Mouse (Mus musculus): ENCODE results near the gene Abhd16b. TPM values are rescaled to one million over a fixed set of nuclear protein-coding genes. Genes with fewer than 3 reads are reported as not detected.

Gene Abhd16b
- polyA plus RNA-seq, 1 experiment: 0.15 TPM

- peaks cover 6% of the 10 kb centered on the region for H3K4me1 ChIP-seq (ENCODE audit: control insufficient read depth, insufficient read depth, insufficient read length)
- peak in 1 of 2 experiments; percentile 73 for DNase-seq (ENCODE audit: low read depth in 1 of 2, low spot score in 2 of 2)
- H3K27me3 ChIP-seq (ENCODE audit: control insufficient read depth, insufficient read depth, low read length): peaks cover 17% of the 10 kb centered on the region
- peak within 1 kb of the TSS; percentile 68 for H3K27ac ChIP-seq (ENCODE audit: insufficient read depth, low read length)
- H3K36me3 ChIP-seq (ENCODE audit: control insufficient read depth, insufficient read depth, low read length): no peaks in the 10 kb centered on the region
- peak within 1 kb of the TSS; percentile 71 for H3K4me3 ChIP-seq (ENCODE audit: extremely low read depth, insufficient read depth, insufficient read length)
- WGBS: 3% methylated on average over 71 of the region's 83 CpGs
- no peak for TF ChIP-seq CTCF (IDR thresholded peaks at IDR 0.05; ENCODE audit: extremely low read depth, insufficient read depth, insufficient read length, insufficient replicate concordance)
- TF ChIP-seq POLR2A (IDR thresholded peaks at IDR 0.05; ENCODE audit: low read depth, low read length): no peak
Observed at GRCm38 (mm10) chr2:181459153-181459672, 33.8 kb upstream of the Abhd16b start, which contains the start of gene Zbtb46. Gene Zbtb46, minus strand, starts transcription at chr2:181459426.

GRCm38 (mm10) chr2:181459673-181460621, 33.1 kb upstream of the Abhd16b start:
- peak in 1 of 2 experiments; percentile 18 for DNase-seq (ENCODE audit: low read depth in 1 of 2, low spot score in 2 of 2)
- Histone ChIP-seq H3K4me1 (ENCODE audit: control insufficient read depth, insufficient read depth, insufficient read length) (peaks cover 6% of the 10 kb centered on the region), H3K27me3 (ENCODE audit: control insufficient read depth, insufficient read depth, low read length) (peaks cover 17% of the 10 kb centered on the region), H3K36me3 (ENCODE audit: control insufficient read depth, insufficient read depth, low read length) (no peaks in the 10 kb centered on the region), H3K4me3 (ENCODE audit: extremely low read depth, insufficient read depth, insufficient read length) (peak overlapping the region; percentile 64), H3K27ac (ENCODE audit: insufficient read depth, low read length) (peak overlapping the region; percentile 68)
- WGBS: 6% methylated on average over 71 of the region's 71 CpGs
- no peak for TF ChIP-seq POLR2A (IDR thresholded peaks at IDR 0.05; ENCODE audit: low read depth, low read length)
- no peak for TF ChIP-seq CTCF (IDR thresholded peaks at IDR 0.05; ENCODE audit: extremely low read depth, insufficient read depth, insufficient read length, insufficient replicate concordance)

GRCm38 (mm10) chr2:181461536-181462100, 31.4 kb upstream of the Abhd16b start:
- no peak overlapping the region for H3K4me3 ChIP-seq (ENCODE audit: extremely low read depth, insufficient read depth, insufficient read length)
- peaks cover 6% of the 10 kb centered on the region for H3K4me1 ChIP-seq (ENCODE audit: control insufficient read depth, insufficient read depth, insufficient read length)
- no peak for DNase-seq (ENCODE audit: low read depth in 1 of 2, low spot score in 2 of 2)
- H3K27me3 ChIP-seq (ENCODE audit: control insufficient read depth, insufficient read depth, low read length): peaks cover 17% of the 10 kb centered on the region
- H3K36me3 ChIP-seq (ENCODE audit: control insufficient read depth, insufficient read depth, low read length): no peaks in the 10 kb centered on the region
- TF ChIP-seq CTCF (IDR thresholded peaks at IDR 0.05; ENCODE audit: extremely low read depth, insufficient read depth, insufficient read length, insufficient replicate concordance): no peak
- TF ChIP-seq POLR2A (IDR thresholded peaks at IDR 0.05; ENCODE audit: low read depth, low read length): no peak
- 84% methylated on average over 1 of the region's 1 CpGs for WGBS
- H3K27ac ChIP-seq (ENCODE audit: insufficient read depth, low read length): no peak overlapping the region

GRCm38 (mm10) chr2:181462604-181463003, 30.4 kb upstream of the Abhd16b start:
- no peak overlapping the region for H3K27ac ChIP-seq (ENCODE audit: insufficient read depth, low read length)
- H3K36me3 ChIP-seq (ENCODE audit: control insufficient read depth, insufficient read depth, low read length): no peaks in the 10 kb centered on the region
- H3K4me3 ChIP-seq (ENCODE audit: extremely low read depth, insufficient read depth, insufficient read length): no peak overlapping the region
- 82% methylated on average over 1 of the region's 1 CpGs for WGBS
- TF ChIP-seq POLR2A (IDR thresholded peaks at IDR 0.05; ENCODE audit: low read depth, low read length) (no peak), CTCF (IDR thresholded peaks at IDR 0.05; ENCODE audit: extremely low read depth, insufficient read depth, insufficient read length, insufficient replicate concordance) (no peak)
- peaks cover 6% of the 10 kb centered on the region for H3K4me1 ChIP-seq (ENCODE audit: control insufficient read depth, insufficient read depth, insufficient read length)
- DNase-seq (ENCODE audit: low read depth in 1 of 2, low spot score in 2 of 2): no peak
- peaks cover 17% of the 10 kb centered on the region for H3K27me3 ChIP-seq (ENCODE audit: control insufficient read depth, insufficient read depth, low read length)

GRCm38 (mm10) chr2:181463008-181463738, 29.8 kb upstream of the Abhd16b start:
- WGBS: 63% methylated on average over 7 of the region's 7 CpGs
- H3K4me3 ChIP-seq (ENCODE audit: extremely low read depth, insufficient read depth, insufficient read length): no peak overlapping the region
- H3K36me3 ChIP-seq (ENCODE audit: control insufficient read depth, insufficient read depth, low read length): no peaks in the 10 kb centered on the region
- TF ChIP-seq POLR2A (IDR thresholded peaks at IDR 0.05; ENCODE audit: low read depth, low read length) (no peak), CTCF (IDR thresholded peaks at IDR 0.05; ENCODE audit: extremely low read depth, insufficient read depth, insufficient read length, insufficient replicate concordance) (no peak)
- H3K27me3 ChIP-seq (ENCODE audit: control insufficient read depth, insufficient read depth, low read length): peaks cover 16% of the 10 kb centered on the region
- peaks cover 6% of the 10 kb centered on the region for H3K4me1 ChIP-seq (ENCODE audit: control insufficient read depth, insufficient read depth, insufficient read length)
- DNase-seq (ENCODE audit: low read depth in 1 of 2, low spot score in 2 of 2): no peak
- H3K27ac ChIP-seq (ENCODE audit: insufficient read depth, low read length): no peak overlapping the region

GRCm38 (mm10) chr2:181465423-181465822, 27.6 kb upstream of the Abhd16b start:
- no peak overlapping the region for H3K4me3 ChIP-seq (ENCODE audit: extremely low read depth, insufficient read depth, insufficient read length)
- H3K27me3 ChIP-seq (ENCODE audit: control insufficient read depth, insufficient read depth, low read length): no peaks in the 10 kb centered on the region
- DNase-seq (ENCODE audit: low read depth in 1 of 2, low spot score in 2 of 2): no peak
- WGBS: 71% methylated on average over 3 of the region's 3 CpGs
- no peaks in the 10 kb centered on the region for H3K36me3 ChIP-seq (ENCODE audit: control insufficient read depth, insufficient read depth, low read length)
- TF ChIP-seq CTCF (IDR thresholded peaks at IDR 0.05; ENCODE audit: extremely low read depth, insufficient read depth, insufficient read length, insufficient replicate concordance): no peak
- TF ChIP-seq POLR2A (IDR thresholded peaks at IDR 0.05; ENCODE audit: low read depth, low read length): no peak
- H3K4me1 ChIP-seq (ENCODE audit: control insufficient read depth, insufficient read depth, insufficient read length): no peaks in the 10 kb centered on the region
- no peak overlapping the region for H3K27ac ChIP-seq (ENCODE audit: insufficient read depth, low read length)
